Mouse (Mus musculus) left cerebral cortex, postnatal 36 days (tissue): Measurements from ENCODE around the gene Mcam. TPM values are rescaled to one million over a fixed set of nuclear protein-coding genes. Genes with fewer than 3 reads are reported as not detected.
A peak's percentile ranks its signal among the peaks of the same experiment; 100 is the strongest.

Experiments
- DNase-seq, 2 experiments: peaks; one replicate each; pipeline ENCODE4 v3.0.0; 2021 to 2022; ENCODE audit warnings: low spot score in 2 of 2, mixed read lengths in 1 of 2
- intact Hi-C: fragments of 180-260 bp; cut with DNase I; formaldehyde crosslinking; loops from one replicate; pipeline ENCODE4 v1.15.1; 2025
- total RNA-seq, 2 experiments: library from RNA; stranded (reverse); gene quantifications; 2 replicates each; pipeline ENCODE4 v1.2.3; 2021

Gene Mcam
- 10 to 100 TPM; 14.9 to 18.4 TPM for total RNA-seq

- DNase-seq = no peak
- intact Hi-C loops = no loop called here
These were observed at the start of gene Mcam for GRCm38 (mm10) chr9:44134101-44134850. Mcam (plus strand) TSS chr9:44134469.

GRCm38 (mm10) chr9:44084659-44085229 lies 49.5 kb upstream of the Mcam start:
- intact Hi-C loops = loop anchor here (2.0 kb wide), 1 partner anchor 18 kb away; the partner anchor contains the start of gene Usp2
- peak; percentile 90 to 92 for DNase-seq

DNA sequence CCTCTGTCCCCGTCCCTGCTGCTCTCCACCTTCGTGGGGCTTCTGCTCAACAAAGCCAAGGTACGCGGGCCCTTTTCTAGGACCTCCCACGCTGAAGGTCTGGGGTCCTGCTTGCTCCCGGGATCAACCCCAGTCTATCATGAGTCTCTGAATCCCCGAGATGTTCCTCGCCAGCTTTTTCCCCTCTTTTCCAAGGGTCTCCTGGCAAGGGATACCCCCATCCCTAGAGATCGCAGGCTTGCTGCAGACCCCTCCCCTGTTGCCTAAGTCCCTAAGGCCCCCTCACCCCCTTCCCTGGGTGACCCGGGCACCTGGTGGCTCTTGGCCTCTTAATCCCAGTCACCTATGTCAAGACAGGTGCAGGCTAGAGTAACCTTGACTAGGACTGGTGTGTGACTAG lies 49.0 kb upstream of the Mcam start:
- intact Hi-C loops = loop anchor here (2.0 kb wide), 1 partner anchor 18 kb away; the partner anchor contains the start of gene Usp2
- no peak for DNase-seq

- intact Hi-C loops = loop anchor here (2.0 kb wide), 1 partner anchor 19 kb away; the partner anchor contains the start of gene Usp2
- DNase-seq = peak; percentile 79 to 81
These were observed 48.3 kb upstream of the Mcam start for GRCm38 (mm10) chr9:44085741-44086665.

- intact Hi-C loops = no loop called here
- no peak for DNase-seq
These were observed 47.3 kb upstream of the Mcam start for GRCm38 (mm10) chr9:44086960-44087359.

DNA sequence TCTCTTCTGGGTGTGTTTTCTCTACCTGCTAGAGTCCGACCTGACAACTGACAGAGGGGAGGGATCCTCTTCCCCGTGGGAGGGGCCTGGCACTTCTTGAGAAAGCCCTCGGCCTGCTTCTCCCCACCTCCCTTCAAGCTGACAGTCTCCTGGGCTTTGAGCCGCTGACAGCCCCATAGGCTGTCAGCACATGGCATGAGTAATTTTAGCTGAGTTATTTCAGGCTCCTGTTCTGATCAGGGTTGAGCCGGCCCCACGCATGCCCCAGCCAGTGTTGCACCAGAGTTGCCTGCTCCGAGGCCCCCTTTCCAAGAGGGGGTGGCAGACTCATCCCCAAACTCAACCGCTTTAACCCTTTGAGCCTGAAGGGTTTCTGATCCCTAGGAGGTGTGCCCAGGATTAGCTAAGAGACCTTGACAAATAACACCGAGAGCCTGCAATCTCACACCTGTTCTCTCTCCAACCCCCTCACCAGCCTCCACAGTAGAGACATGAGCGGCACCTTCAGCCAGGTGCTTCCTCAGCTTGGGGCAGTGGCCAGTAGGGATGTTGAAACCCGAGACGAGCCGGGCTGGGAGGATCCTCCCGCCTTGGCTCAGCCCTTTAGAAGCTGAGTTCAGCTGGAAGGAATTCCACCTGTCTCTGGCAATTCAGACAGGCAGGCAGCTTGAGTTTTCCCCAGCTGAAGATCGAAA lies 46.4 kb upstream of the Mcam start:
- intact Hi-C loops = no loop called here
- DNase-seq = peak; percentile 67 to 70

DNA sequence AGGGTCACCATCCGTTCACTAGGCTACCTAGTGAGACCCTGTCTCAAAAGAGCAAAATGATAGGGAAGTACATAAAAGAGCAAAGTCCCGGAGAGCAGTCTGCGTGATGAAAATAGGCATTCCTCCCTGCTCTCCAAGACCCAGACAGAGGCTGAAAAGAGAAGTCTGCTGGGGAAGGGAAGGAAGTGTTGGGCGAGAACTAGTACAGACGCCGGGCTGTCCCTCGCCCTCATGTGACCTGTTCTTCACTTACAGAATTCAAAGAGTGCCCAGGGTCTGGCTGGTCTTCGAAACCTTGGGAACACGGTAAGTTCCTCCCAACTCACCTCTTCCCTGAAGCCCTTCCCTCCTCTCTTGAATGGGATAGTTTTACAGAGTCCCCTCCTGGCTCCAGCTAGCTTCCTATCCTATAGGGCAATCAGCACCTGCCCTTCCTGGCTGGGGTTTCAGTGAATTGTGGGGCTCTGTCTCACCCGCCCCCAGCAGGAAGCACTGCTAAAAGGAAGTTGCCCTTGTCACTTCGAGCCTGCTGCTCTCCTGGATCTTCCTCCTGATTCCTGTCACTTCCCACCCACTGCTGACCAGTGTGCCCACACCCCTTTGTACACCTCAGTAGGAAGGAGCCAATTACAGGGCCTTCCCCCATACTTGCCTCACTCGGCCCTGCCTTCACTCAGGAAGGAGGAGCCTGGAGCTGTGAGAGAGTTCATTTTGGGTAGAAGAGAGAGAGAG lies 45.2 kb upstream of the Mcam start:
- DNase-seq = no peak
- intact Hi-C loops = no loop called here

- intact Hi-C loops = no loop called here
- DNase-seq = peak; percentile 82 to 87
These were observed 40.4 kb upstream of the Mcam start for GRCm38 (mm10) chr9:44093612-44094503.

DNA sequence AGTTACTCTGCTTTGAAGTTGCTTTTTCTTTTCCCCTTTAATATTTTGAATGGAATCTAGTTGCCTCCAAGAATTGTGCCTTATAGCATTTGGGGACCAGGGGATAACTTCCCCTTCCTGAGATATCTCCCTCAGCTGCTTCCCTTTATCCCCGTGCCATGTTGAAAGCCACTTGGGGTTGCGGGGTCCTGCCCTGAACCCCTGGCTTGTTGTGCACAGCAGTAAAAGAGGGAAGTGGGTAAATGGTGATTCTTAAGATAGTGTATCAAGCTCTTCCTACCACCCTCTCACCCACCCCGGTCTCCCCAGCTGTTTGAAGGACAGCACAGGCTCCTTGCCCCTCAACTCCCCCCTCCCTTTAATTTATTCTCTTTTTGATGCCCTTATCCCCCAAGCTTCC lies 39.5 kb upstream of the Mcam start:
- intact Hi-C loops = no loop called here
- DNase-seq = no peak

DNA sequence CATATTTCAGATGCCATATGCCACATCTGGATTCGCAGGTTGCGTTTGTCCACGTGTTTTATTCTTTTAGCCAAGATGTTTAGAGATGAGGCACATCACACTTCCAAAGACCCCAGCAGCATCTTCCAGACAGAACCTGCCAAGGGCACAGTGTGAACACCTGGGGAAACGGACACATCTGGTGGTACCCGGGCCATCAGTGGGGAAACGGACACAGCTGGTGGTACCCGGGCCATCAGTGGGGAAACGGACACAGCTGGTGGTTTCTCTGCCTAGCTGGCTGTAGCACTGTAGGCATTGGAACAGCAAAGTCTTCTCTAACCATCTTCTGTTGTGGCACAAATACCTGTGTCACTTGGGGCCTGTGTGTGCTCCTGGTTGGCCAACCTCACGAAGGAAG lies 38.5 kb upstream of the Mcam start:
- intact Hi-C loops = no loop called here

GRCm38 (mm10) chr9:44096536-44096935 lies 37.7 kb upstream of the Mcam start:
- intact Hi-C loops = no loop called here
- DNase-seq = peak in 1 of 2 experiments; percentile 59

More for the DNA sequence above, 38.5 kb upstream of the Mcam start:
- DNase-seq = peak in 1 of 2 experiments; percentile 8

GRCm38 (mm10) chr9:44101490-44101889 lies 32.8 kb upstream of the Mcam start, which contains the start of gene Mfrp:
Mfrp (plus strand) TSS chr9:44101729.
- intact Hi-C loops = loop anchor here (10.0 kb wide), 1 partner anchor 117 kb away; no protein-coding TSS in a partner anchor
- DNase-seq = no peak

- DNase-seq = no peak
- intact Hi-C loops = loop anchor here (10.0 kb wide), 1 partner anchor 120 kb away; no protein-coding TSS in a partner anchor
These were observed 29.4 kb upstream of the Mcam start for GRCm38 (mm10) chr9:44104881-44105280.

- intact Hi-C loops = loop anchor here (10.0 kb wide), 1 partner anchor 121 kb away; no protein-coding TSS in a partner anchor
These were observed 28.5 kb upstream of the Mcam start for GRCm38 (mm10) chr9:44105781-44106180.

DNA sequence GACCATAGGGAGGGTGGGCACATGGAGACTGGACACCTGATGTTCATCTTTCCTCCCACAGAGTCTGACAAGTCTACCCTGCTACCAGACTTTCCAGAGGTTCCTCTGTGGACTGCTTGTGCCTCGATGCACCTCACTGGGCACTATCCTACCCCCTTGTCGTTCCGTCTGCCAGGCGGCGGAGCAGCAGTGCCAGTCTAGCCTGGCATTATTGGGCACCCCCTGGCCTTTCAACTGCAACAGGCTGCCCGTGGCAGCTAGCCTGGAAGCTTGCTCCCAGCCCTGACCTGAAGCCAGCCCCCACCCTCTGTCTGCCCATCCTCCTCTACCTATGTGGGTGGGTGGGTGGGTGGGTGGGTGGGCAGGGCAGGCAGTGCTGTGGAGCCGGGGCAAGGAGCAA lies 28.1 kb upstream of the Mcam start:
- no peak for DNase-seq
- intact Hi-C loops = loop anchor here (10.0 kb wide), 1 partner anchor 121 kb away; no protein-coding TSS in a partner anchor

More at GRCm38 (mm10) chr9:44105781-44106180, 28.5 kb upstream of the Mcam start:
- no peak for DNase-seq

DNA sequence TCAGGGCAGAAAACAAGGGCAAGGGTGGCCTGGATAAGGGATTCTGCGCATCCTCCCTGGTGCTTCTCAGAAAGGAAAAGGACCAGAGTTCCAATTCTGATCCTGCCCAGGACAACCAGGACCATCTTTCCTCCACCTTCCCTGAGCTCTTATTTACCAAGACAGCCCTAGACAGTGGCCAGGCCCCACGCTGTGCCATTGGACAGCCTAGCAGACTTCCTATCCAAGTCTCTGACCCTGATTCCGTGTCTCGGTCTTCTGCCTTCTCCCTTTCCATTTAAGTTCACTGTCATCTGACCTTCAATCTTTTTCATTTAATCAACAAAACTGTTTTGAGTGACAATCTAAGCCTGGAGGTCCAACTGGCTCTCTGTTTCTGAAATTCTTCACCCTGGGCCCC lies 27.7 kb upstream of the Mcam start:
- no peak for DNase-seq
- intact Hi-C loops = loop anchor here (10.0 kb wide), 1 partner anchor 122 kb away; no protein-coding TSS in a partner anchor

DNA sequence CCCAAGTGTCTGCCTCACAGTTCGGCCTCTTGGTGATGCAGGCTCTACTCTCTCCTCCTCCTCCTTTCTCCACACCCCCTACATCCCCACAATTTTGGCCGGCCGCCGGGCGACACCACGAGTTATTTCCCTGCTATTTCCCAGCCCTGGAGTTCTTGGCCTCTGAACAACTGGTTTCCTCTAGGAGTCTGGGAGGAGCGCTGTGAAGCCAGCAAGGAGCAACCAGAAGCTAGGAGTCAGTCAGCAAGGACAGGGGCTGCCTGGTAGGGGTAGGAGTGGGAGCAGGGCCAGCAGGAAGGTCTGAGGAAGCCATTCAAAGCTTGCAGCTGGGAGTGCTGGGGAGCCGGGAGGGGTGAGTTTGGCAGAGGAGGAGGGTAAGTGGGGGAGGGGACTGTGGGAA lies 27.2 kb upstream of the Mcam start, which contains the start of gene C1qtnf5:
C1qtnf5 (plus strand) TSS at position 136 of the 400 bp plus-strand sequence.
- intact Hi-C loops = loop anchor here (10.0 kb wide), 1 partner anchor 122 kb away; no protein-coding TSS in a partner anchor
- DNase-seq = peak; percentile 60 to 70
